Mouse (Mus musculus) monocyte, adult 5-6 weeks (primary cell): ENCODE results near the gene Jmjd4. TPM values are rescaled to one million over a fixed set of nuclear protein-coding genes. Genes with fewer than 3 reads are reported as not detected.
A peak's percentile ranks its signal among the peaks of the same experiment; 100 is the strongest.

Source experiments
- ATAC-seq: fragments of 153-309, 156-312 bp; replicated peaks from 2 replicates; pipeline ENCODE4 v1.8.0; 2017; ENCODE audit warnings: mild to moderate bottlenecking; ENCODE audit not compliant: low TSS enrichment, insufficient number of reproducible peaks, severe bottlenecking, poor library complexity, low FRiP score
- total RNA-seq: library from RNA; stranded (forward); fragments of 200-1000, 200-491, 200-594 nt; gene quantifications from 3 replicates; pipeline ENCODE4 v1.2.3, GENCODE M21; 2017

Jmjd4 gene
- total RNA-seq, result 4.3 to 8.3 TPM (median 5.5 TPM) in 3 replicates

DNA sequence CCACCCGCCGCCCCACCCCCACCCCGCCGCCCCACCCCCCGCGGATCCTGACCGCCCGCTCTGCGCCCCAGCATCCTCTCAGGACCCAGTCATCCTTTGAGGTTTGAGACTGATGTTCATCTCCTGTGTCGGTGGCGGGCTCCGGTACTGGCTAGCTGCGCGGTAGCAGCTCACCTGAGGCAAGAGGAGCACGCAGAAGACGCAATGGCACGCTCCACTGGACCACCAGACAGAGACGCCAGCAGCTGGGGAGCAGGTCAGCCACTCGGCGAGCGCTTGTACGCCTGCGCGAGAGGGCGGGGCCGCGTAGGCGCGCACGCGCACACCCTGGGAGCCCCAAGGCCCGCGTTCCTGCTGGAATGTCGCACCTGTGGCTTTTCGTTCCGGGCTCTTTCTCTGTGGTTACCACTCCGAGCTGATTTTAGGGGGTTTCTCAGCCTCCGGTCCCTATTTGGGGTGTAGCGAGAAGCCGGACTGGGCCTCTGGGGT, at the start of gene Jmjd4:
Jmjd4 (plus strand) TSS at position 305 of the 489 bp plus-strand sequence.
- ATAC-seq, result peak; percentile 69

DNA sequence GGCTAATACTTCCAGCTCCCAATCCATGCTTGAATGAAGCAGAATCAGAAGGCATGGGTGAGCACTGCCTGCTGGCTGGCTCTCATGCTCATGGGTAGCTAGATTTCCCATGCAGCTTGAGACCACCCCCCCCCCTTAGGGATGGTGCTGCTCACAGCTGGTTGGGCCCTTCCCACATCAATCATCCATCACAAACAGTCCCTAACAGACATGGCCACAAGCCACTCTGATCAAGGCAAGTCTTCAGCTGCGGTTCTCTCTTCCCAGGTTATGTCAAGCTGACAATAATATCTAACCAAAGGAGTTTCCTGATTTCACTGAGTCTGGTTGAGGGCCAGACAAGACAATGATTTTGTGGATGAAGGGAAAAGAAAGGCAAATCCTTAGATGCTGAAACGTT, 49.0 kb upstream of the Jmjd4 start:
- no peak for ATAC-seq

DNA sequence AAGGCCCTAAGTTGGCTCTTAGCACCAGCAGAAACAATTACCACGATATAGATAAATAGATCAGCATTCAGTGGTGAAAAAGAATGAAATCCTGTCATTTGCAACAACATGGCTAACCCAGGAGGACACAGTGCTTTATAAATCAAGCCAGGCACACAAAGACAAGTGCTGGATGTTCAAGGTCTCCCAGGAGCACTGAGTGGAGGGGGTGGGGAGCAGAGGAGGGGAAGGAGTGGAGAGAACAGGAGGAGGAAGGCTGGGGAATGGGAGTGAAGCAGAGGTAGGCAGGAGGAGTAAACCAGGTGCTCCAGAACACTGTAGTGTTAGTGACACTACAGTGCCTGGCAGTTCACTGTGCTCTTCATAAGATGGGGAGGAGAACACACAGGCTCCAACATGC, 44.1 kb upstream of the Jmjd4 start:
- ATAC-seq, result no peak

DNA sequence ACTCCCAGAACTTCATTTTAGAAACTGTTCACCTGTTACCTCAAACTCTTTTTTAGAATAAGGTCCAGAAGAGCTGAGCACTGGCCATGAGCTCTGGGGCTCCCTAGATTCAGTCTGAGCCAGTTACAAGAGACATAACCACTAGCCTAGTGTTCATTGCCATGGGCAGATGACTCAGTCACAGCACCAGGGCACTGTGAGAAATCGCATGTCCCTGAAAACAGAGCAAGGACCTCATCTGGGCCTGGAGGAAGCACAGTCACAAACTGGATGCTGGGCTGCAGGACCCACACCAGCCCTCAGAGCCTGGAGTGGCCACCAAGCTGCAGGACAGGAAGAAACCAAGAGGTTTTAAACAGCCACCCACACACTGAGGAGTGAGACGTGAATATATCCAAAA, 39.0 kb upstream of the Jmjd4 start:
- no peak for ATAC-seq

DNA sequence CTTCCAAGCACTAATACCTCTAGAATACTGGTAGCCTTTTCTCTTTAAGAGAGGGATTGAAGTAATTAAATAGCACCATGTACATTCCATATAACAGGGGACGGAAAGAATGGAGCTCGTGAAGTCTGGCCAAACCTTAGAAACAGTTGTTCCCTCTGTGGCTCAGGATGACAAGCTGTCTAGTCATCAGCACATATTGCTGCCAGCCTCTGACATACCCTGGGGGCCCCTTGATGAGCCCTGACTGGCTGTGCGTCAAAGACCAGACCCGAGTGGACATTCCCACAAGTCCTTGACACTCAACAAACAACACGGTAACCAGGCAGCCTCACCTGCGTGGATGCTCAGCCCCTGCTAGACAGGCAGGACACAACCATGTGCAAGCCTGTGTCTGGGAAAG, 37.8 kb upstream of the Jmjd4 start:
- no peak for ATAC-seq

- ATAC-seq, result no peak
These were observed 36.6 kb upstream of the Jmjd4 start for GRCm38 (mm10) chr11:59412999-59413863.

GRCm38 (mm10) chr11:59418708-59419107, 31.1 kb upstream of the Jmjd4 start:
- ATAC-seq, result peak; percentile 47

DNA sequence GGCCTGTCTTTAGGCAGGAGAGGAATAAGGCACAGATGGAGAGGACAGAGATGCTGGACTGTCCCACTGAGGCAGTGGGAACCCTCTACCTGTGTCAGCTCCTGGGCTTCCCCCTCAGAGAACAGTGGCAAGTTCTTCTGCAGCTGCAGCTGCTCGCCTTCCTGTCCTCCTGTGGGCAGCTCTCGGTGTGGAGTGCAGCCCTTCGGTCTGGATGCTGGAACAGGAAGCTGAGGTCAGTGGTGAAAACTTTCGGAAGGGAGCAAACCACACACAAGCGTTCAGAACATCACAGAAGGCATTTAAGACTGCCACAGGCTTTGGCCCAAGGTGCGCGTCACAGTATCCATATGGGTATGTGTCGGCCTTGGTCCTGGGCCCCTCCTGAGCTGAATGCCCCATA, 28.4 kb upstream of the Jmjd4 start:
- 0 out of 2 replicates have a peak, but pooled peaks have one; percentile 10 for ATAC-seq

GRCm38 (mm10) chr11:59421967-59422366, 27.9 kb upstream of the Jmjd4 start:
- ATAC-seq, result no peak

GRCm38 (mm10) chr11:59423010-59423588, 26.7 kb upstream of the Jmjd4 start:
- no peak for ATAC-seq

GRCm38 (mm10) chr11:59425671-59426101, 24.2 kb upstream of the Jmjd4 start:
- ATAC-seq, result 0 out of 2 replicates have a peak, but pooled peaks have one; percentile 29

- ATAC-seq, result no peak
These were observed 21.7 kb upstream of the Jmjd4 start for GRCm38 (mm10) chr11:59428057-59428660.

GRCm38 (mm10) chr11:59429959-59430358, 19.9 kb upstream of the Jmjd4 start:
- ATAC-seq, result no peak

DNA sequence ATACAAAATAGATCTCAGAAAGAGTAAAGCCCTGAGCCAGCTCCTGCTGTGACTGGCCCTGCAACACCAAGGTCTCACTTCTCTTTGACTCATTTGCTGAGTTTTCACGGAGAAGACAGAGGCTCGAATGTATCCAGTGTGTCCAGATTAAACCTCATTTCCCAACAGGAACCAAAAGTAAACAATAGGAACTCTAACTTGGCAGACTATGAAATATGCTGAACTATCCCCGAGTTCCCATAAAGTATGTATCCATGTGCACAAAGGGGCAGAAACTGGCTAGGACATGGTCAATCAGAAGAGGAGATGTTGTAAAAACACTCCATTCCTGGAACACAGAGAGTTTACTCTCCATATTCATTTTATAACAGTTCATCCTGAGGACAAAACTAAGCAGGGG, 17.6 kb upstream of the Jmjd4 start:
- ATAC-seq, result no peak

GRCm38 (mm10) chr11:59437954-59438353, 11.9 kb upstream of the Jmjd4 start:
- ATAC-seq, result no peak

- no peak for ATAC-seq
These were observed 6.7 kb upstream of the Jmjd4 start for GRCm38 (mm10) chr11:59443102-59443501.

DNA sequence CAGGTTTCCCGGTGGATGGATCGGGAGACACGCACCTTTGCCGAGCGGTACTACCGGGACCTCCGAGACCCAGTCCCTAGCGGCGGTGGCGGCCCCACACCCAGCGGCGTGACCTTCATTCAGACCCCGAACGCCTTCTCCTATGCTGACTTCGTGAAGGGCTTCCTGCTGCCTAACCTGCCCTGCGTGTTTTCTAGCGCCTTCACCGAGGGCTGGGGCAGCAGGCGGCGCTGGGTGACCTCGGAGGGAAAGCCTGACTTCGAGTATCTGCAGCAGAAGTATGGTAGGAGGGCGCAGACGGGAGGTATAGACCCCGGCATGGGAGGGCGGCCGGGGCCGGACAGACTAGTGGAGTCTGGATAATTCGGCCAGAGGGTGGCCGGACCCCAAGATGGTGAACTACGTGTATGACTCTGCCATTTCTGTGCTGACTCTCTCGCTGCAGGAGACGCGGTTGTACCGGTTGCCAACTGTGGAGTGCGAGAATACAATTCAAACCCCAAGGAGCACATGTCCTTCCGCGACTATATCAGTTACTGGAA, 456 bp downstream of the Jmjd4 start:
- ATAC-seq, result peak; percentile 42

DNA sequence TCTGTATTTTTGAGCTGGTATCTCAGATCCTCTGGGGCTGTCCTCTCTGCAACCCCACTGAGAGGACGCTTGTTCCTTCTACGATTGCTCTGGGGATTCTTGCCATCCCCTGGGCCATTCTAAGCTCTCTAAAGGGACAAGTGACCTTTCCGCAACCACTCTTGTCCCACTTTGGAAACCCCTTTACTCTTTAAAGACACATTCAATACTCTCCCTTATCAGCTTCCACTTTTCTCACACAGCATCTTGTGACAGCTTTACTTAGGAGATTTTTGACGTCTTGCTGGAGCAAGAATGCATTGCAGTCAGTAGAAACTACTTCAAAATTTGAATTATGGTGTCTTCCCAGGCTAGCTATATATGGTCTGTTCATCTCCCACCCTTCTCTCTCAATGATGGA, 1.2 kb downstream of the Jmjd4 start, which contains the start of gene Snap47:
Snap47 (minus strand) TSS at position 101 of the 400 bp plus-strand sequence.
- ATAC-seq, result no peak

DNA sequence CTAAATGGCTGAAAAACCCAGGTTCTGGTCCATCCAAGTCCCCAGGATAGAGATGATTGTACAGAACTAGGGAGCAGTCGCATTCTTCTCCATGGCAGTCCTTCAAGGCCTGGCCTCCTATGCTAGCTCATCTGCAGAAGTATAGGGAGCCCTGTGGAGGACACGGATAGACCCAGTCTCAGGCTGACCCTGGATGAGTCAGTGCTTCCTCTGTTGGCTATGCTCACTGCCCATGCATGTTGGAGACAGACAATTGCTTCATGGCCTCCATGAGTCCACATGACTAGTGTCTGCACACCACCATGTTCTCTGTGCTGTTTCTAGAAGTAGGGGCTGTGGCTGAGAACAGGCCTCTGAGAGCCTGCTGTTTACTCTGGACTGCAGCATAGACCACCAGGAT, 6.5 kb downstream of the Jmjd4 start:
- no peak for ATAC-seq
